Mouse (Mus musculus) cortical plate, adult 2 months (tissue): ENCODE measurements around the gene Cyp2c67.

Experiments
- CTCF ChIP-seq: fragments of 200-500 bp; IDR thresholded peaks from 2 replicates; pipeline ENCODE4 v1.5.1; 2011; ENCODE audit warnings: mild to moderate bottlenecking, control low read depth, low read length; ENCODE audit not compliant: insufficient read depth; ENCODE audit errors: extremely low read depth
- POLR2A ChIP-seq: fragments of 200-500 bp; IDR thresholded peaks from 2 replicates; pipeline ENCODE4 v1.6.1; 2011; ENCODE audit warnings: mild to moderate bottlenecking, low read length, control low read depth; ENCODE audit not compliant: insufficient read depth; ENCODE audit errors: extremely low read depth

DNA sequence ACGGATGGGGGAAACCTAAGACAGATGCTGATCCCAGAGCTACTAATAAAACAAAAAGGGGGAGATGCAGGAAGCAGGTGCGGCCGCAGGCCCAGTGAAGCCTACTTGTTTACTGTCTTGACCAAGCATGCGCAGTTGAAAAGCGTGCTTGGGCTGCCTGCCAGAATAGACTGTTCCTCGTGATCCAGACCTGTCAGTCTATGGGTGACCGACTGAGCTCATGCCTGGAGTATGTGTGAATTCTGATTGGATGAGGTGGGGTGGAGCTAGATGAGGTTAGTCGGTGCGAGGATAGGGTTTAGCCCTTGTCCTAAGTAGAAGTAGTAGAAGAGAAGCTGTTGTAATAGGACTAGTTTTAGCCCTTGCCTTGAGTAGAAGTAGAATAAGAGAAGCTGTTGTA lies 1.3 kb downstream of the Cyp2c67 start:
- TF ChIP-seq CTCF, result no peak
- no peak for TF ChIP-seq POLR2A
